In genomic region chr8:126473802-126474298, GRCm38 (mm10) we compare ENCODE assay signal across 8 mouse cellular contexts. TPM values are rescaled to one million over a fixed set of nuclear protein-coding genes. Genes with fewer than 3 reads are reported as not detected.
DNase-seq lines count a peak whose midpoint lies in the region; ATAC-seq lines count a peak whose summit lies in the region.

No protein-coding gene starts in this region.

- peaks cover 30% of the 10 kb centered on the region for H3K4me1 ChIP-seq in erythroblast, embryonic 14.5 days (ENCODE audit: control insufficient read depth)
- H3K4me1 ChIP-seq in limb, embryonic 13.5 days, result peaks cover 14% of the 10 kb centered on the region
- H3K4me1 ChIP-seq in stomach, embryonic 14.5 days (ENCODE audit: control insufficient read depth, insufficient read depth, low read length), result peaks cover 8% of the 10 kb centered on the region

- peak overlapping the region; percentile 76 for H3K9ac ChIP-seq in limb, embryonic 13.5 days
- H3K9ac ChIP-seq in stomach, embryonic 14.5 days (replicated peaks; ENCODE audit: low read depth, low read length), result peak overlapping the region; percentile 78

- peaks cover 17% of the 10 kb centered on the region for H3K36me3 ChIP-seq in erythroblast, embryonic 14.5 days (ENCODE audit: control insufficient read depth)
- H3K36me3 ChIP-seq in limb, embryonic 13.5 days, result peaks cover 19% of the 10 kb centered on the region
- H3K36me3 ChIP-seq in stomach, embryonic 14.5 days (ENCODE audit: control insufficient read depth, insufficient read depth, low read length), result peaks cover 6% of the 10 kb centered on the region

- peaks cover 7% of the 10 kb centered on the region for H3K27me3 ChIP-seq in erythroblast, embryonic 14.5 days (ENCODE audit: control insufficient read depth)
- H3K27me3 ChIP-seq in limb, embryonic 13.5 days, result peaks cover 18% of the 10 kb centered on the region
- H3K27me3 ChIP-seq in stomach, embryonic 14.5 days (ENCODE audit: control insufficient read depth, insufficient read depth, low read length), result no peaks in the 10 kb centered on the region

- H3K27ac ChIP-seq in limb, embryonic 13.5 days, result no peak overlapping the region
- H3K27ac ChIP-seq in stomach, embryonic 14.5 days (ENCODE audit: low read length), result no peak overlapping the region

- peak overlapping the region; percentile 82 for H3K4me3 ChIP-seq in erythroblast, embryonic 14.5 days (replicated peaks)
- H3K4me3 ChIP-seq in limb, embryonic 13.5 days, result peak overlapping the region; percentile 80
- peak overlapping the region; percentile 83 for H3K4me3 ChIP-seq in stomach, embryonic 14.5 days (ENCODE audit: low read depth, low read length)

- ATAC-seq in frontal cortex, adult (ENCODE audit: low TSS enrichment), result 0 out of 2 replicates have a peak, but pooled peaks have one; percentile 2
- ATAC-seq in limb, embryonic 13.5 days (ENCODE audit: low FRiP score, low read depth), result no peak
- ATAC-seq in stomach, embryonic 14.5 days (ENCODE audit: insufficient number of reproducible peaks, insufficient read depth, low FRiP score, low read depth), result no peak

- no peaks in the 10 kb centered on the region for H3K9me3 ChIP-seq in erythroblast, embryonic 14.5 days (ENCODE audit: control insufficient read depth, low read length)
- no peaks in the 10 kb centered on the region for H3K9me3 ChIP-seq in limb, embryonic 13.5 days
- no peaks in the 10 kb centered on the region for H3K9me3 ChIP-seq in stomach, embryonic 14.5 days (ENCODE audit: control insufficient read depth, low read depth, low read length)

- no peak for DNase-seq in frontal cortex, adult 2 months (ENCODE audit: extremely low spot score in 1 of 2, low spot score in 1 of 2)
- DNase-seq in 416B (ENCODE audit: low read depth), result peak; percentile 50
- DNase-seq in gastrocnemius, adult 18-20 months (ENCODE audit: low spot score), result no peak
- DNase-seq in left cerebral cortex, postnatal 10 days (ENCODE audit: extremely low spot score in 1 of 2, low spot score in 2 of 2), result no peak

- peak overlapping the region; percentile 89 for H3K4me2 ChIP-seq in limb, embryonic 13.5 days (replicated peaks)
- peak overlapping the region; percentile 87 for H3K4me2 ChIP-seq in stomach, embryonic 14.5 days (replicated peaks; ENCODE audit: low read depth, low read length)

- WGBS in limb, embryonic 13.5 days, result 14% methylated on average over 16 of the region's 16 CpGs
- WGBS in stomach, embryonic 14.5 days, result 14% methylated on average over 16 of the region's 16 CpGs

- intact Hi-C loops in left cerebral cortex, postnatal 10 days (cut with DNase I), result loop anchor here (5.0 kb wide), 1 partner anchor 217 kb away; no protein-coding TSS in a partner anchor

RNA-seq across cellular contexts. Expression of gene Tarbp1, which starts 1.0 kb away (rescaled TPM):
- 6.2 and 6.8 TPM in 2 replicates for polyA plus RNA-seq in frontal cortex, adult 2 months (2012; rRNA removed)
- under 0.01 and 0.03 TPM in 2 replicates for polyA plus RNA-seq in erythroblast, embryonic 14.5 days (2012)
- polyA plus RNA-seq in limb, embryonic 13.5 days (2015; fragmentation: Nextera tagmentation; extraction: Ambion mirVana), result 2.0 and 2.2 TPM in 2 replicates
- polyA plus RNA-seq in stomach, embryonic 14.5 days (2014; fragmentation: Nextera tagmentation; extraction: Ambion mirVana), result 3.8 and 4.0 TPM in 2 replicates
- total RNA-seq in gastrocnemius, adult 18-20 months (2021), result 1 to 10 TPM; 4.3 to 5.5 TPM
- 1 to 10 TPM; 3.7 to 4.5 TPM for total RNA-seq in left cerebral cortex, postnatal 10 days (2021)

RNA-seq across cellular contexts. Expression of gene Coa6, which starts 51.5 kb away (rescaled TPM):
- polyA plus RNA-seq in frontal cortex, adult 2 months (2012; rRNA removed), result 51.1 and 52.8 TPM in 2 replicates
- polyA plus RNA-seq in erythroblast, embryonic 14.5 days (2012), result 3.3 and 6.0 TPM in 2 replicates
- 51.7 and 54.2 TPM in 2 replicates for polyA plus RNA-seq in limb, embryonic 13.5 days (2015; fragmentation: Nextera tagmentation; extraction: Ambion mirVana)
- 55.5 and 58.1 TPM in 2 replicates for polyA plus RNA-seq in stomach, embryonic 14.5 days (2014; fragmentation: Nextera tagmentation; extraction: Ambion mirVana)
- 10 to 100 TPM; 20.8 to 23.0 TPM for total RNA-seq in gastrocnemius, adult 18-20 months (2021)
- total RNA-seq in left cerebral cortex, postnatal 10 days (2021), result 10 to 100 TPM; 21.9 to 27.1 TPM
